Mouse (Mus musculus) right cerebral cortex, postnatal 4 days (tissue): ENCODE data around the gene Klrb1f.
"Not testable (repeated sequence)": the region's sequence is repeated elsewhere in the genome, so short reads cannot be mapped to it uniquely, and the experiment has no call there.

Experiments used
- DNase-seq: peaks from one replicate; pipeline ENCODE4 v3.0.0-alpha.2; 2022

Gene Klrb1f

DNA sequence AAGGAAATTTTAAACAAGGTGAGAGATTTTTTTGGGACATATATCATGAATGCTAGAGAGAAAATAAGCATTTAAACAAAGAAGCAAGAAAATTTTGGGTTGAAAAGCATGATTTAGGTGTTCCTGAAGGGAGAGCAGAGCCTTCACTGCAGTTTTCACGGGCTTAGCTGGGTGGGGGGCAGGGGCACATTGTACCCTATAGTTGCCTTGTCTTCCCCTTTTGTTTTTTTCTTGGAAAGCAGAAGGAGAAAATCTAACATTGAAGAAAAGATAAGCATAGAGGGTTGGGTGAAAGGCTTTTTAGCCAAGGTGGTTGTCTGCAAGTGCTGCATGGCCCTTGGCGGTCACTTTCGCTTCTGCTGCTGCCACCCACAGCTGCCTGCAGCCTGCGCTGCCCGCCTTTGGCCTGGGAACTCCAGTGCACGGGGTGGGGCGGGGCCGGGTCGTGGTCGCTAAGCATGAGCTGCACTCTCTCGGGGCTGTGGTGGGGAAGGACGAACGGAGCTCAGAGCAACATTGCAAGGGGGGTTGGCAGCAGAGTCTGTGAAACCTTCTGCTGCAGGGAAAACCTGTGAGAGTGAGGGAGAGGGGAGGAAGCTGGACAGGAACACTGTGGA lies 3.3 kb downstream of the Klrb1f start:
- peak; percentile 39 for DNase-seq

- DNase-seq = no peak
Measured at GRCm38 (mm10) chr6:129049596-129050251, 4.0 kb downstream of the Klrb1f start.

- no peak for DNase-seq
Measured at GRCm38 (mm10) chr6:129051086-129051485, 5.4 kb downstream of the Klrb1f start.

- no peak for DNase-seq
Measured at GRCm38 (mm10) chr6:129051731-129052130, 6.0 kb downstream of the Klrb1f start.

- DNase-seq = no peak
Measured at GRCm38 (mm10) chr6:129056237-129056636, 10.5 kb downstream of the Klrb1f start.

GRCm38 (mm10) chr6:129058013-129058412 lies 12.3 kb downstream of the Klrb1f start:
- no peak for DNase-seq

DNA sequence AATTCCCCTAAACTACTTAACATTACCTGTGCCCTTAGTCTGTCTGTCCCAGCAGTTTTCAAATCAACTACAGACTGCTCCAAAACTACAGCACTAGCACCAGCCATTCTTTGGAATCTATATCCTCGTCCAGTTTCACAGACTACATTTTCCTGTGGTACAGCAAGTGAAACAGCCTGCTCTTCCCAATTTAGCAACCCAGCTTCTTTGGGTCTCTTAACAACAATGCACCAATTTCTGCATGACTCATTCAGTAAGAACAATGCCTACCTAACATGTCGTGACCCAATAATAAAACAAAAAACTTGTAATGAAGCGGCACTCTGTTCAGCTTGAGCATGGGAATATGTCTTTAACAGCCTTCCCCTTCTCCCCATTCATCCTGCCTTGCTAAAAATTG lies 19.7 kb downstream of the Klrb1f start:
- DNase-seq = no peak

- no peak for DNase-seq
Measured at GRCm38 (mm10) chr6:129065857-129066256, 20.2 kb downstream of the Klrb1f start.

DNA sequence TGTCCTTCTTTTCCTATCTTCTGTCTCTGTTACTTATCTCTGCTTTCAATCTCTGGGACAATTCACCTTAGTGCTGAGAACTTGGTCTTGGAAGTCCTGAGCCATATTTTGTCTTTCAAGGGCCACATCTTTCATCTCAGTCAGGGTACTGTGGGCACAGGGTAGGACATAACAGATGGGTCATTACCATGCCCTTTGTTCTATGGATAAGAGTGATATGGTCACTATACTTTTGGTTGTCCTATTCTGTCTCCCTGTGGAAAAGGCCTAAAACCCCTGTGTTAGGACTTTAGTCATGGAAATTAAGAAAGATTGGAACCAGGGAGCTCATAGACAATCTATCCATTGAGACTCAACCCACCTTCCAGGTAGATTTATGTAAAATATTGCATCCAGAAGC lies 20.8 kb downstream of the Klrb1f start:
- no peak for DNase-seq

GRCm38 (mm10) chr6:129066986-129067385 lies 21.3 kb downstream of the Klrb1f start:
- DNase-seq = peak; percentile 16

- no peak for DNase-seq
Measured at GRCm38 (mm10) chr6:129085098-129085497, 39.4 kb downstream of the Klrb1f start.

DNA sequence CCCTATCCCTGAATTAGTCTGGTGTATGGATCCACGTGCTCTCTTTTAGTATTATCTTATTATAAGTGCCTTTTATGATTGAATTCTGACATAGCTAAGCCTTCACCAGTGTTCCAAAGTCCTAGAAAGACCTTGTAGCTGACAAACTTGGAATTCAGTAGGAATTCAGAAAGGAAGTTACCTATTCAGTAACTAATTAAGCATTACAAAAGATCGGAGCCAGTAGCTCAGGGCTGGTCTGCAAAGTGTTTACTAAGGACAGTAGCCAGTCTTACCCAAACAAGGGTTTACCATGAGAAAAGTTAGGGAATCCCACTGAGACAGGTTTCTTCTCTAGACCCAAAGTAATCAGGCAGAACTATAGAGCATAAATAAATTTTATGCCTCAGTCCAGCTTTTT lies 40.3 kb downstream of the Klrb1f start:
- not testable (repeated sequence) for DNase-seq

GRCm38 (mm10) chr6:129088161-129088560 lies 42.5 kb downstream of the Klrb1f start:
- DNase-seq = peak; percentile 31

GRCm38 (mm10) chr6:129088596-129088995 lies 42.9 kb downstream of the Klrb1f start:
- not testable (repeated sequence) for DNase-seq

DNA sequence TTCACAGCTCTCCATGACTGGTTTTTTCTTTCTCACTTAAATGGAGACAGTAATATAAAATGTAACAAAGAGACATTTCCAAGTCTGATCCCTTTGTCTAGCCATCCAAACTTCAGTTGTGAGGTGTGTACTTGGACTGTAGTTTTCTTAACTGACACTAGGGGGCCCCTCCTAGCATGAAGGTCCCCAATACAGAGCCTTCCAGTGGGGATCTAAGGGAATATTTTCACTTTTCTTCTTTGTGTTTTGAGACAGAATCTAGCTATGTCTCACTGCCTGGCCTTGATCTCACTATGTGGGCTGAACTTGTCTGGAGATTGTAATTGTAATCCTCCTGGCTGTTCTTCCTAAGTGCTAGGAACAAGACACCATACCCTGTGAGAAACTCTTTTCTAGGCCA lies 49.5 kb downstream of the Klrb1f start:
- DNase-seq = no peak

GRCm38 (mm10) chr6:129097929-129098328 lies 52.2 kb downstream of the Klrb1f start:
- no peak for DNase-seq

GRCm38 (mm10) chr6:129100794-129101193 lies 55.1 kb downstream of the Klrb1f start, which contains the start of gene Clec2e:
Gene Clec2e, minus strand, starts transcription at chr6:129100913.
- DNase-seq = not testable (repeated sequence)

DNA sequence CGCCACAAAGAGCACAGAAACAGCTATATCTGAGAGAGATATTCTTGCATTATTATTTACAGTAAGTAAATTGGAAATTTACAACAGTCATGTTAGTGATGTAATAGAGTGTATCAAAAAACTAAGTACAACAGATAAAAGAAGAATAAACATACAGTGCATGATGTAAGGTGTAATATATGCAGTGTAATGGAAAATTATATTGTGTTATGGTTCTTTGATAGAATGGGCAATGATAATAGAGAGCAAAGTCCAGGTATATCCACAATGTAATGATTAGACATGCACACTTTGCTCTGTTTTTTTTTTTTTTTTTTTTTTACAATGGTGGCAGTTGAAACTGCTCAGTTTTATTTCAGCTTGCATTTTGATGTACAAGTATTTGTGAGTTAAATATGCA lies 55.9 kb downstream of the Klrb1f start:
- no peak for DNase-seq

GRCm38 (mm10) chr6:129102858-129103555 lies 57.3 kb downstream of the Klrb1f start:
- no peak for DNase-seq
